Mouse (Mus musculus) heart, embryonic 10.5 days (tissue): ENCODE measurements around the gene Pik3r2. TPM values are rescaled to one million over a fixed set of nuclear protein-coding genes. Genes with fewer than 3 reads are reported as not detected.

Experiments
- DNase-seq: peaks from one replicate; pipeline ENCODE4 v3.0.0-alpha.2; 2017; ENCODE audit warnings: low spot score
- H3K27ac ChIP-seq: fragments of 300-500 bp; sonication (generic); 2 replicates; pipeline ENCODE4 v1.5.1; 2016; ENCODE audit warnings: mild to moderate bottlenecking
- H3K27me3 ChIP-seq: fragments of 300-500 bp; sonication (generic); 2 replicates; pipeline ENCODE4 v1.6.1; 2016; ENCODE audit warnings: mild to moderate bottlenecking; ENCODE audit not compliant: poor library complexity, insufficient read depth, severe bottlenecking
- H3K36me3 ChIP-seq: fragments of 300-500 bp; sonication (generic); 2 replicates; pipeline ENCODE4 v1.6.1; 2016; ENCODE audit warnings: mild to moderate bottlenecking, moderate library complexity
- H3K4me1 ChIP-seq: fragments of 300-500 bp; sonication (generic); 2 replicates; pipeline ENCODE4 v1.6.1; 2016; ENCODE audit warnings: mild to moderate bottlenecking
- H3K4me3 ChIP-seq: fragments of 300-500 bp; sonication (generic); 2 replicates; pipeline ENCODE4 v1.5.1; 2016; ENCODE audit warnings: mild to moderate bottlenecking, moderate library complexity
- H3K9me3 ChIP-seq: fragments of 300-500 bp; sonication (generic); 2 replicates; pipeline ENCODE4 v1.6.1; 2016; ENCODE audit warnings: mild to moderate bottlenecking, moderate library complexity
- WGBS: fragments of 180-500 bp; shearing (Covaris S2); methylation state at CpG from one replicate; pipeline ENCODE4 v1.1.7; 2016; 5-methylcytosine and 5-hydroxymethylcytosine counted together
- polyA plus RNA-seq: library from polyadenylated mRNA; unstranded; fragments of >200 nt; fragmentation: Nextera tagmentation; extraction: Ambion mirVana; gene quantifications from 2 replicates; pipeline ENCODE4 v1.2.1, GENCODE M21; 2016

Pik3r2 gene
- polyA plus RNA-seq, 1 experiment from 2014 or later, result 43.5 TPM

GRCm38 (mm10) chr8:70749097-70749674 lies 27.3 kb downstream of the Pik3r2 start:
- Histone ChIP-seq H3K4me1 (peaks cover 20% of the 10 kb centered on the region), H3K9me3 (no peaks in the 10 kb centered on the region), H3K27ac (no peak overlapping the region), H3K27me3 (peaks cover 64% of the 10 kb centered on the region), H3K4me3 (no peak overlapping the region), H3K36me3 (no peaks in the 10 kb centered on the region)
- 67% methylated on average over 19 of the region's 19 CpGs for WGBS
- DNase-seq, result peak; percentile 73

GRCm38 (mm10) chr8:70748246-70749096 lies 28.0 kb downstream of the Pik3r2 start:
- H3K27me3 ChIP-seq, result peaks cover 72% of the 10 kb centered on the region
- 82% methylated on average over 23 of the region's 23 CpGs for WGBS
- DNase-seq, result peak; percentile 73
- no peaks in the 10 kb centered on the region for H3K36me3 ChIP-seq
- H3K4me1 ChIP-seq, result peaks cover 23% of the 10 kb centered on the region
- no peak overlapping the region for H3K27ac ChIP-seq
- H3K9me3 ChIP-seq, result no peaks in the 10 kb centered on the region
- H3K4me3 ChIP-seq, result no peak overlapping the region

GRCm38 (mm10) chr8:70747211-70747890 lies 29.2 kb downstream of the Pik3r2 start:
- no peak overlapping the region for H3K4me3 ChIP-seq
- no peak overlapping the region for H3K27ac ChIP-seq
- peaks cover 83% of the 10 kb centered on the region for H3K27me3 ChIP-seq
- H3K36me3 ChIP-seq, result no peaks in the 10 kb centered on the region
- H3K4me1 ChIP-seq, result peaks cover 24% of the 10 kb centered on the region
- whole genome bisulfite sequencing, result 79% methylated on average over 18 of the region's 18 CpGs
- no peaks in the 10 kb centered on the region for H3K9me3 ChIP-seq
- no peak for DNase-seq

GRCm38 (mm10) chr8:70746676-70747075 lies 29.8 kb downstream of the Pik3r2 start:
- no peaks in the 10 kb centered on the region for H3K36me3 ChIP-seq

GRCm38 (mm10) chr8:70745691-70746220 lies 30.8 kb downstream of the Pik3r2 start:
- Histone ChIP-seq H3K9me3 (no peaks in the 10 kb centered on the region), H3K27ac (no peak overlapping the region), H3K27me3 (peaks cover 95% of the 10 kb centered on the region), H3K4me1 (peaks cover 40% of the 10 kb centered on the region), H3K4me3 (no peak overlapping the region), H3K36me3 (no peaks in the 10 kb centered on the region)
- DNase-seq, result no peak
- 49% methylated on average over 19 of the region's 19 CpGs for WGBS

More at GRCm38 (mm10) chr8:70746676-70747075, 29.8 kb downstream of the Pik3r2 start:
- Histone ChIP-seq H3K27me3 (peaks cover 90% of the 10 kb centered on the region), H3K4me1 (peaks cover 31% of the 10 kb centered on the region), H3K4me3 (no peak overlapping the region), H3K27ac (no peak overlapping the region), H3K9me3 (no peaks in the 10 kb centered on the region)
- DNase-seq, result no peak
- WGBS, result 65% methylated on average over 9 of the region's 9 CpGs

GRCm38 (mm10) chr8:70744806-70745205 lies 31.7 kb downstream of the Pik3r2 start:
- H3K4me3 ChIP-seq, result no peak overlapping the region
- no peak overlapping the region for H3K27ac ChIP-seq
- DNase-seq, result no peak
- no peaks in the 10 kb centered on the region for H3K9me3 ChIP-seq
- 45% methylated on average over 11 of the region's 11 CpGs for WGBS
- H3K36me3 ChIP-seq, result no peaks in the 10 kb centered on the region
- peaks cover 93% of the 10 kb centered on the region for H3K27me3 ChIP-seq
- peaks cover 40% of the 10 kb centered on the region for H3K4me1 ChIP-seq

- H3K9me3 ChIP-seq, result no peaks in the 10 kb centered on the region
- H3K4me1 ChIP-seq, result peaks cover 40% of the 10 kb centered on the region
- WGBS, result 4% methylated on average over 48 of the region's 48 CpGs
- H3K4me3 ChIP-seq, result peak overlapping the region; percentile 52
- no peak for DNase-seq
- H3K36me3 ChIP-seq, result no peaks in the 10 kb centered on the region
- H3K27ac ChIP-seq, result peak overlapping the region; percentile 48; the same call in 1 of the 2 replicates
- H3K27me3 ChIP-seq, result peaks cover 85% of the 10 kb centered on the region
Observed at GRCm38 (mm10) chr8:70743656-70744590, 32.6 kb downstream of the Pik3r2 start.

GRCm38 (mm10) chr8:70742981-70743655 lies 33.4 kb downstream of the Pik3r2 start:
- H3K9me3 ChIP-seq, result no peaks in the 10 kb centered on the region
- WGBS, result 2% methylated on average over 38 of the region's 38 CpGs
- H3K27me3 ChIP-seq, result peaks cover 77% of the 10 kb centered on the region
- peaks cover 40% of the 10 kb centered on the region for H3K4me1 ChIP-seq
- no peaks in the 10 kb centered on the region for H3K36me3 ChIP-seq
- H3K27ac ChIP-seq, result 0 out of 2 replicates have a peak overlapping the region, but pooled peaks have one; percentile 31
- no peak for DNase-seq
- peak overlapping the region; percentile 52 for H3K4me3 ChIP-seq

GRCm38 (mm10) chr8:70742176-70742575 lies 34.3 kb downstream of the Pik3r2 start:
- Histone ChIP-seq H3K36me3 (no peaks in the 10 kb centered on the region), H3K9me3 (no peaks in the 10 kb centered on the region), H3K27ac (0 out of 2 replicates have a peak overlapping the region, but pooled peaks have one; percentile 32), H3K4me1 (peaks cover 40% of the 10 kb centered on the region), H3K4me3 (no peak overlapping the region), H3K27me3 (peaks cover 75% of the 10 kb centered on the region)
- WGBS, result 29% methylated on average over 11 of the region's 11 CpGs
- DNase-seq, result no peak

GRCm38 (mm10) chr8:70741661-70742060 lies 34.9 kb downstream of the Pik3r2 start:
- Histone ChIP-seq H3K9me3 (no peaks in the 10 kb centered on the region), H3K27me3 (peaks cover 74% of the 10 kb centered on the region), H3K27ac (0 out of 2 replicates have a peak overlapping the region, but pooled peaks have one; percentile 32), H3K4me3 (no peak overlapping the region), H3K36me3 (no peaks in the 10 kb centered on the region), H3K4me1 (peaks cover 40% of the 10 kb centered on the region)
- DNase-seq, result no peak
- WGBS, result 56% methylated on average over 5 of the region's 5 CpGs

- Histone ChIP-seq H3K27ac (no peak overlapping the region), H3K9me3 (no peaks in the 10 kb centered on the region), H3K27me3 (peaks cover 42% of the 10 kb centered on the region), H3K36me3 (no peaks in the 10 kb centered on the region), H3K4me3 (no peak overlapping the region), H3K4me1 (peaks cover 25% of the 10 kb centered on the region)
- 43% methylated on average over 3 of the region's 3 CpGs for WGBS
- DNase-seq, result no peak
Observed at GRCm38 (mm10) chr8:70738211-70738610, 38.3 kb downstream of the Pik3r2 start.
